Mouse (Mus musculus): Measurements from ENCODE around the gene Tbc1d2. TPM values are rescaled to one million over a fixed set of nuclear protein-coding genes. Genes with fewer than 3 reads are reported as not detected.
"Not testable (repeated sequence)": the region's sequence is repeated elsewhere in the genome, so short reads cannot be mapped to it uniquely, and the experiment has no call there.

Tbc1d2 gene
- total and polyA plus RNA-seq, 2 experiments from 2014 or later = 0.52 to 1.9 TPM

DNA sequence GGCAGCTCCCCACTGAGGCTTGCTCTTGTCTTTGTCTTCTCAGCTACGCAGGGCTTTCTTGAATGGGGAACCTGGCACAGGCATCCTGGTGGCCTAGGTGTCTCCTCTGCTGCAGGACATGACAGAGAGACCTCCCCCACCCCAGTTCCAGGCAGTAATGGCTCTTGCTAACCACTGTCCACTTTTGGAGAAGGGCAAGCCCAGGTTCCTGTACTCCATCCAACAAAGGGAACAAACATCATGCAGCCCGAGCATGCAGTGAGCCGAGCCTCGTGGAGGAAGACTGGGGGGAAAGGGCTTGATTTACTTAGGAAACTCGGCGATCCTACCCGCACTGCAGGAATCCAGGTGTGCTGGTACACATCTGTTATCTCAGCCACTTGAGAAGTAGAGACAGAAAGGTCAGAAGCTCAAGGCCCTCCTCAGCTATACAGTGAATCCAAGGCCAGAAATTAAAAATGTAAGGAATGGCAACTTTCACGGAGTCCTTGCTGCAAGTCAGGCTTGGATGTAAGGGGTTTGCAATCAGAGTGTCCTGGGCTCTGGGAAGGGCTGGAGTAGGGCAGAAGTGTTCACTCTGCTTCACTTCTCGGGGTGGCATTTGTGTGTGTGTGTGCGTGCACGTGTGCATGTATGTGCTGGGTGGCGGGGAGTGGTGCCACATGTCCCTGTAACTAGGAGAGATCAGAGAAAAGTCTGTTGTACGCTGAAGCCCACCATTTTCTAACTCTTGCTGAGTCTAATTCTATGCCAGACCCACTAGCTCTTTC, 64.8 kb downstream of the Tbc1d2 start:
- Histone ChIP-seq H3K4me2 (ENCODE audit: low read depth, low read length, poor library complexity, severe bottlenecking) (no peak overlapping the region), H3K4me1 (ENCODE audit: insufficient read depth, low read length) (no peaks in the 10 kb centered on the region), H3K9ac (replicated peaks; ENCODE audit: low read length, poor library complexity, severe bottlenecking) (no peak overlapping the region), H3K9me3 (ENCODE audit: low read length) (no peaks in the 10 kb centered on the region), H3K36me3 (ENCODE audit: insufficient read depth, low read length) (no peaks in the 10 kb centered on the region), H3K27me3 (ENCODE audit: insufficient read depth, low read length) (no peaks in the 10 kb centered on the region), H3K4me3 (ENCODE audit: low read depth, low read length) (no peak overlapping the region), H3K27ac (ENCODE audit: low read depth, low read length) (no peak overlapping the region)
- WGBS = 77% methylated on average over 13 of the region's 13 CpGs
- ATAC-seq (ENCODE audit: low FRiP score) (no peak), DNase-seq (ENCODE audit: low spot score) (no peak)
- TF ChIP-seq CTCF (IDR thresholded peaks at IDR 0.05) = no peak

DNA sequence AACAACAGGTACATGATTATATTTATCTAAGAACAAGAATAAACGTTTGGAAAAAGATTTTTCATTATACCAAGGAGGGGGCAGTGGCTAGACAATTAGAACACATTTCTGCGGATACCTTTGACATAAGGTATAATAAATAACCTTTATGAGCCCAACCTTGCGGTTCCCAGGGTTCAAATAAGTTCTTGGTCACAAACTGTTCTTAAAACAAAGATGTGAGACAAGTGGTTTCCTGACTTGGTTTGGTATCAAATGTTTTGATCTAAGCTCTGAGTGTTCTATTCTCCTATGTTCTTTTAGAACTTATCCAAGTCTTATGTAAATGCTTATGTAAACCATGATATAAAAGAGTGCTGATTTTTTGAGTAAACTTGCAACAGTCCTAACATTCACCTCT, 65.5 kb downstream of the Tbc1d2 start:
- H3K36me3 ChIP-seq (ENCODE audit: insufficient read depth, low read length); H3K27me3 ChIP-seq (ENCODE audit: insufficient read depth, low read length); H3K4me1 ChIP-seq (ENCODE audit: insufficient read depth, low read length); H3K9ac ChIP-seq (replicated peaks; ENCODE audit: low read length, poor library complexity, severe bottlenecking); H3K9me3 ChIP-seq (ENCODE audit: low read length); H3K27ac ChIP-seq (ENCODE audit: low read depth, low read length); H3K4me2 ChIP-seq (ENCODE audit: low read depth, low read length, poor library complexity, severe bottlenecking); ATAC-seq (ENCODE audit: low FRiP score); H3K4me3 ChIP-seq (ENCODE audit: low read depth, low read length); DNase-seq (ENCODE audit: low spot score): not testable (repeated sequence)
- 80% methylated on average over 3 of the region's 3 CpGs for WGBS

DNA sequence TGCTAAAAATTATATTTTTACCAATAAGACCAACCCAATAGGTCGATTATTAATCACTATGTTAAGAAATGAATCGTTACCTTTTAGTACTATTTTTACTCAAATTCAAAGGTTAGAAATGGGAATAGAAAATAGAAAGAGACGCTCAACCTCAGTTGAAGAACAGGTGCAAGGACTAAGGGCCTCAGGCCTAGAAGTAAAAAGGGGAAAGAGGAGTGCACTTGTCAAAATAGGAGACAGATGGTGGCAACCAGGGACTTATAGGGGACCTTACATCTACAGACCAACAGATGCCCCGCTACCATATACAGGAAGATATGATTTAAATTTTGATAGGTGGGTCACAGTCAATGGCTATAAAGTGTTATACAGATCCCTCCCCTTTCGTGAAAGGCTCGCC, 65.9 kb downstream of the Tbc1d2 start:
- not testable (repeated sequence) for H3K4me3 ChIP-seq (ENCODE audit: low read depth, low read length); ATAC-seq (ENCODE audit: low FRiP score)

DNA sequence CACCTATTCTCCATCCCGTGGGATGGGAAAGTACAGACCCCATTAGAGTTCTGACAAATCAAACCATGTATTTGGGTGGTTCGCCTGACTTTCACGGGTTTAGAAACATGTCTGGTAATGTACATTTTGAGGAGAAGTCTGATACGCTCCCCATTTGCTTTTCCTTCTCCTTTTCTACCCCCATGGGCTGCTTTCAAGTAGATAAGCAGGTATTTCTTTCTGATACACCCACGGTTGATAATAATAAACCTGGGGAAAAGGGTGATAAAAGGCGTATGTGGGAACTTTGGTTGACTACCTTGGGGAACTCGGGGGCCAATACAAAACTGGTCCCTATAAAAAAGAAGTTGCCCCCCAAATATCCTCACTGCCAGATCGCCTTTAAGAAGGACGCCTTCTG, 68.0 kb downstream of the Tbc1d2 start:
- H3K27ac ChIP-seq (ENCODE audit: low read depth, low read length); H3K4me1 ChIP-seq (ENCODE audit: insufficient read depth, low read length); H3K4me3 ChIP-seq (ENCODE audit: low read depth, low read length); H3K4me2 ChIP-seq (ENCODE audit: low read depth, low read length, poor library complexity, severe bottlenecking); H3K36me3 ChIP-seq (ENCODE audit: insufficient read depth, low read length); ATAC-seq (ENCODE audit: low FRiP score); H3K9me3 ChIP-seq (ENCODE audit: low read length); H3K27me3 ChIP-seq (ENCODE audit: insufficient read depth, low read length); H3K9ac ChIP-seq (replicated peaks; ENCODE audit: low read length, poor library complexity, severe bottlenecking); DNase-seq (ENCODE audit: low spot score): not testable (repeated sequence)
- 90% methylated on average over 9 of the region's 9 CpGs for WGBS

More for the DNA sequence above, 65.9 kb downstream of the Tbc1d2 start:
- H3K36me3 ChIP-seq (ENCODE audit: insufficient read depth, low read length); H3K4me1 ChIP-seq (ENCODE audit: insufficient read depth, low read length); H3K9me3 ChIP-seq (ENCODE audit: low read length); H3K27me3 ChIP-seq (ENCODE audit: insufficient read depth, low read length); DNase-seq (ENCODE audit: low spot score); H3K27ac ChIP-seq (ENCODE audit: low read depth, low read length); H3K9ac ChIP-seq (replicated peaks; ENCODE audit: low read length, poor library complexity, severe bottlenecking); H3K4me2 ChIP-seq (ENCODE audit: low read depth, low read length, poor library complexity, severe bottlenecking): not testable (repeated sequence)
- WGBS = 93% methylated on average over 2 of the region's 6 CpGs

DNA sequence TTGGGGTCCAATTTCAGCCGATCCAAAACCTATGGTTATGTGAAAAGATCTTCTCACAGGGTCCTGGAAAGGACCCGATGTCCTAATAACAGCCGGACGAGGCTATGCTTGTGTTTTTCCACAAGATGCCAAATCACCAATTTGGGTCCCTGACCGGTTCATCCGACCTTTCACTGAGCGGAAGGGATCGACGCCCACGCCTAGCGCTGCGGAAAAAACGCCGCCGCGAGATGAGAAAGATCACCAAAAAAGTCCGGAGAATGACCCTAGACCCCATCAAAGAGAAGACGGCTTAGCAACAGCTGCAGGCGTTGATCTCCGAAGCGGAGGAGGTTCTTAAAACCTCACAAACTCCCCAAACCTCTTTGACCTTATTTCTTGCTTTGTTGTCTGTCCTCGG, 68.4 kb downstream of the Tbc1d2 start:
- not testable (repeated sequence) for H3K27me3 ChIP-seq (ENCODE audit: insufficient read depth, low read length); H3K36me3 ChIP-seq (ENCODE audit: insufficient read depth, low read length); H3K9ac ChIP-seq (replicated peaks; ENCODE audit: low read length, poor library complexity, severe bottlenecking); H3K4me2 ChIP-seq (ENCODE audit: low read depth, low read length, poor library complexity, severe bottlenecking); H3K9me3 ChIP-seq (ENCODE audit: low read length); H3K4me1 ChIP-seq (ENCODE audit: insufficient read depth, low read length); DNase-seq (ENCODE audit: low spot score); H3K4me3 ChIP-seq (ENCODE audit: low read depth, low read length); H3K27ac ChIP-seq (ENCODE audit: low read depth, low read length); ATAC-seq (ENCODE audit: low FRiP score)
- 96% methylated on average over 22 of the region's 22 CpGs for WGBS

DNA sequence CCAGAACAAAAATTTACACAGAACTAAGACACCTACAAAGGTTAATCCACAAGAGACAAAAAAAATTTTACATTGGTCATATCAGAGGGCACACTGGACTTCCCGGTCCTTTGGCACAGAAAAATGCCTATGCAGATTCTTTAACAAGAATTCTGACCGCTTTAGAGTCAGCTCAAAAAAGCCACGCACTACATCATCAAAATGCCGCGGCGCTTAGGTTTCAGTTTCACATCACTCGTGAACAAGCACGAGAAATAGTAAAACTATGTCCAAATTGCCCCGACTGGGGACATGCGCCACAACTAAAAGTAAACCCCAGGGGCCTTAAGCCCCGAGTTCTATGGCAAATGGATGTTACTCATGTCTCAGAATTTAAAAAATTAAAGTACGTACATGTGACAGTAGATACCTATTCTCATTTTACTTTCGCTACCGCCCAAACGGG, 69.2 kb downstream of the Tbc1d2 start:
- not testable (repeated sequence) for H3K27ac ChIP-seq (ENCODE audit: low read depth, low read length); H3K9ac ChIP-seq (replicated peaks; ENCODE audit: low read length, poor library complexity, severe bottlenecking); H3K9me3 ChIP-seq (ENCODE audit: low read length); DNase-seq (ENCODE audit: low spot score); H3K36me3 ChIP-seq (ENCODE audit: insufficient read depth, low read length); H3K27me3 ChIP-seq (ENCODE audit: insufficient read depth, low read length); H3K4me2 ChIP-seq (ENCODE audit: low read depth, low read length, poor library complexity, severe bottlenecking); ATAC-seq (ENCODE audit: low FRiP score); H3K4me1 ChIP-seq (ENCODE audit: insufficient read depth, low read length); H3K4me3 ChIP-seq (ENCODE audit: low read depth, low read length)
- WGBS = 93% methylated on average over 15 of the region's 15 CpGs

DNA sequence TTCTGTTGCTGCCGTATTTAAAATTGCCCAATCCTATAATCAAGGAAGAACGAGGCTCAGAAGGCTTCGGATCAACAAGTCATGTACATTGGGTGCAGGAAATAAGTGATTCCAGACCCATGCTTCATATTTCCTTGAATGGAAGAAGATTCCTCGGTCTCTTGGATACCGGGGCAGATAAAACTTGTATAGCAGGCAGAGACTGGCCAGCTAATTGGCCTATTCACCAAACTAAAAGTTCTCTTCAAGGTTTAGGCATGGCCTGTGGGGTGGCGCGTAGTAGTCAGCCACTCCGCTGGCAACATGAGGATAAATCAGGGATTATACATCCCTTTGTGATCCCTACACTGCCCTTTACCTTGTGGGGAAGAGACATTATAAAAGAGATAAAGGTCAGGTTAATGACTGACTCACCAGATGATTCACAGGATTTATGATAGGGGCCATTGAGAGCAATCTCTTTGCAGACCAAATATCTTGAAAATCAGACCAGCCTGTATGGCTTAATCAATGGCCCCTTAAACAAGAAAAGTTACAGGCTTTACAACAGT, 71.1 kb downstream of the Tbc1d2 start:
- 92% methylated on average over 8 of the region's 8 CpGs for WGBS
- ATAC-seq (ENCODE audit: low FRiP score); H3K9ac ChIP-seq (replicated peaks; ENCODE audit: low read length, poor library complexity, severe bottlenecking); H3K9me3 ChIP-seq (ENCODE audit: low read length); H3K4me3 ChIP-seq (ENCODE audit: low read depth, low read length); H3K27me3 ChIP-seq (ENCODE audit: insufficient read depth, low read length); H3K36me3 ChIP-seq (ENCODE audit: insufficient read depth, low read length); DNase-seq (ENCODE audit: low spot score); H3K4me1 ChIP-seq (ENCODE audit: insufficient read depth, low read length); H3K27ac ChIP-seq (ENCODE audit: low read depth, low read length); H3K4me2 ChIP-seq (ENCODE audit: low read depth, low read length, poor library complexity, severe bottlenecking): not testable (repeated sequence)

Measured in midbrain, postnatal 0 days (tissue).